Mouse (Mus musculus) liver, postnatal 0 days (tissue): ENCODE results near the gene Npas2.

Source experiments
- CTCF ChIP-seq: sonication (generic); IDR thresholded peaks from 2 replicates; pipeline ENCODE4 v1.5.1; 2016; ENCODE audit warnings: antibody characterized with exemption, low read depth
- EP300 ChIP-seq: IDR thresholded peaks from 2 replicates; pipeline ENCODE4 v1.6.1; 2016; ENCODE audit warnings: antibody characterized with exemption, low read depth, mild to moderate bottlenecking

- TF ChIP-seq CTCF (peak; percentile 94), EP300 (no peak)
Observed at GRCm38 (mm10) chr1:39392189-39392588, 198.7 kb downstream of the Npas2 start.
